20 mouse cellular contexts compared by ENCODE assay signal in genomic region chr8:88693376-88693775, GRCm38 (mm10). TPM values are rescaled to one million over a fixed set of nuclear protein-coding genes. Genes with fewer than 3 reads are reported as not detected.
A peak's percentile ranks its signal among the peaks of the same experiment; 100 is the strongest.
DNase-seq lines count a peak whose midpoint lies in the region; ATAC-seq and TF ChIP-seq lines count a peak whose summit lies in the region.
"Had no signal": no experiment of that assay in that cellular context is flagged by ENCODE, and none has a peak within 500 bp of the region (broad histone marks: within the 10 kb centered on the region; RNA-seq: fewer than 3 reads in every experiment).

No protein-coding gene starts in this region.

- H3K4me3 ChIP-seq in liver, postnatal 0 days (ENCODE audit: low read depth, low read length): no peak overlapping the region
- H3K4me3 ChIP-seq in liver, embryonic 12.5 days: no peak overlapping the region
- H3K4me3 ChIP-seq in limb, embryonic 10.5 days: no peak overlapping the region
- H3K4me3 ChIP-seq: embryonic facial prominence, embryonic 12.5 days; forebrain, embryonic 15.5 days; heart, embryonic 10.5 days; hindbrain, embryonic 13.5 days had no signal

- no peak for ATAC-seq in liver, postnatal 0 days
- ATAC-seq in liver, embryonic 12.5 days: no peak
- ATAC-seq: forebrain, embryonic 15.5 days; intestine, embryonic 16.5 days had no signal

- no peaks in the 10 kb centered on the region for H3K36me3 ChIP-seq in liver, postnatal 0 days (replicated peaks; ENCODE audit: insufficient read depth, low read length)
- H3K36me3 ChIP-seq in liver, embryonic 12.5 days: no peaks in the 10 kb centered on the region
- H3K36me3 ChIP-seq in limb, embryonic 10.5 days: no peaks in the 10 kb centered on the region
- H3K36me3 ChIP-seq: embryonic facial prominence, embryonic 12.5 days; forebrain, embryonic 15.5 days; heart, embryonic 10.5 days; hindbrain, embryonic 13.5 days had no signal

- no peak for TF ChIP-seq EP300 in liver, postnatal 0 days (IDR thresholded peaks at IDR 0.05; ENCODE audit: low read depth)

- no peak overlapping the region for H3K9ac ChIP-seq in liver, postnatal 0 days (replicated peaks)
- no peak overlapping the region for H3K9ac ChIP-seq in liver, embryonic 12.5 days
- H3K9ac ChIP-seq: embryonic facial prominence, embryonic 12.5 days; forebrain, embryonic 15.5 days; hindbrain, embryonic 13.5 days had no signal

- TF ChIP-seq CTCF in liver, postnatal 0 days (IDR thresholded peaks at IDR 0.05; ENCODE audit: low read depth): no peak

- H3K27ac ChIP-seq in liver, postnatal 0 days (ENCODE audit: low read depth): 0 out of 2 replicates have a peak overlapping the region, but pooled peaks have one; percentile 11
- H3K27ac ChIP-seq in liver, embryonic 12.5 days: no peak overlapping the region
- H3K27ac ChIP-seq in limb, embryonic 10.5 days: no peak overlapping the region
- H3K27ac ChIP-seq: embryonic facial prominence, embryonic 12.5 days; forebrain, embryonic 15.5 days; heart, embryonic 10.5 days; hindbrain, embryonic 13.5 days had no signal

- H3K9me3 ChIP-seq in liver, postnatal 0 days (ENCODE audit: low read length): no peaks in the 10 kb centered on the region
- H3K9me3 ChIP-seq in liver, embryonic 12.5 days (replicated peaks): no peaks in the 10 kb centered on the region
- H3K9me3 ChIP-seq in limb, embryonic 10.5 days (replicated peaks): no peaks in the 10 kb centered on the region
- H3K9me3 ChIP-seq: embryonic facial prominence, embryonic 12.5 days; forebrain, embryonic 15.5 days; heart, embryonic 10.5 days; hindbrain, embryonic 13.5 days had no signal

- DNase-seq in liver, postnatal 0 days: no peak
- peak; percentile 39 for DNase-seq in embryo, embryonic 11 days
- DNase-seq in limb, embryonic 10.5 days (ENCODE audit: low spot score): peak; percentile 61
- DNase-seq in frontal cortex, adult 2 months (ENCODE audit: extremely low spot score in 1 of 2, low spot score in 1 of 2): no peak
- no peak for DNase-seq in right cerebral cortex, adult 18-20 months
- DNase-seq: adrenal gland, adult 2 months; adrenal gland, postnatal 25 days; cerebellum, adult 18-20 months; cerebellum, postnatal 10 days; gastrocnemius, postnatal 36 days; heart, adult 18-20 months; heart, postnatal 10 days had no signal

- H3K4me2 ChIP-seq in liver, postnatal 0 days (ENCODE audit: low read depth, low read length): no peak overlapping the region
- no peak overlapping the region for H3K4me2 ChIP-seq in liver, embryonic 12.5 days
- H3K4me2 ChIP-seq: embryonic facial prominence, embryonic 12.5 days; forebrain, embryonic 15.5 days; hindbrain, embryonic 13.5 days had no signal

- peaks cover 12% of the 10 kb centered on the region for H3K4me1 ChIP-seq in liver, postnatal 0 days (ENCODE audit: insufficient read depth)
- peaks cover 26% of the 10 kb centered on the region for H3K4me1 ChIP-seq in liver, embryonic 12.5 days
- H3K4me1 ChIP-seq in limb, embryonic 10.5 days: peaks cover 45% of the 10 kb centered on the region

- 82% methylated on average over 4 of the region's 4 CpGs for WGBS in liver, postnatal 0 days (ENCODE audit: insufficient replicate concordance)
- 70% methylated on average over 4 of the region's 4 CpGs for WGBS in liver, embryonic 12.5 days (ENCODE audit: insufficient replicate concordance)
- 56% methylated on average over 4 of the region's 4 CpGs for WGBS in limb, embryonic 10.5 days

- no peaks in the 10 kb centered on the region for H3K27me3 ChIP-seq in liver, postnatal 0 days (ENCODE audit: insufficient read depth, low read length)
- peaks cover 13% of the 10 kb centered on the region; the same call in 1 of the 2 replicates for H3K27me3 ChIP-seq in liver, embryonic 12.5 days (replicated peaks)
- H3K27me3 ChIP-seq in limb, embryonic 10.5 days (ENCODE audit: low read depth, poor library complexity, severe bottlenecking): no peaks in the 10 kb centered on the region
- H3K27me3 ChIP-seq: CH12.LX; embryonic facial prominence, embryonic 12.5 days; forebrain, embryonic 15.5 days had no signal

RNA-seq across cellular contexts. Expression of gene Cyld, which starts 3.5 kb away (rescaled TPM):
- polyA plus RNA-seq in liver, postnatal 0 days (2015; fragmentation: Nextera tagmentation; extraction: Ambion mirVana): 3.7 and 4.6 TPM in 2 replicates
- polyA plus RNA-seq in liver, embryonic 12.5 days (2016; fragmentation: Nextera tagmentation; extraction: Ambion mirVana): 7.7 and 8.2 TPM in 2 replicates
- 8.2 and 13.4 TPM in 2 replicates for polyA plus RNA-seq in limb, embryonic 10.5 days (2016; fragmentation: Nextera tagmentation; extraction: Ambion mirVana)
- 27.0 and 29.2 TPM in 2 replicates for polyA plus RNA-seq in frontal cortex, adult 2 months (2012; rRNA removed)

RNA-seq across cellular contexts. Expression of gene Nod2, which starts 46.3 kb away (rescaled TPM):
- 0.07 and 0.08 TPM in 2 replicates for polyA plus RNA-seq in liver, postnatal 0 days (2015; fragmentation: Nextera tagmentation; extraction: Ambion mirVana)
- 0.05 and 0.06 TPM in 2 replicates for polyA plus RNA-seq in liver, embryonic 12.5 days (2016; fragmentation: Nextera tagmentation; extraction: Ambion mirVana)
- 0.10 and 0.18 TPM in 2 replicates for polyA plus RNA-seq in limb, embryonic 10.5 days (2016; fragmentation: Nextera tagmentation; extraction: Ambion mirVana)
- 0.17 and 0.18 TPM in 2 replicates for polyA plus RNA-seq in frontal cortex, adult 2 months (2012; rRNA removed)
- polyA plus RNA-seq: heart, embryonic 14.5 days had no signal

RNA-seq across cellular contexts. Expression of gene Snx20, which starts 57.4 kb away (rescaled TPM):
- polyA plus RNA-seq in liver, postnatal 0 days (2015; fragmentation: Nextera tagmentation; extraction: Ambion mirVana): 6.0 TPM in 2 replicates
- 2.6 and 2.7 TPM in 2 replicates for polyA plus RNA-seq in liver, embryonic 12.5 days (2016; fragmentation: Nextera tagmentation; extraction: Ambion mirVana)
- polyA plus RNA-seq in limb, embryonic 10.5 days (2016; fragmentation: Nextera tagmentation; extraction: Ambion mirVana): 0.31 and 0.63 TPM in 2 replicates
- polyA plus RNA-seq in frontal cortex, adult 2 months (2012; rRNA removed): 1.2 and 1.3 TPM in 2 replicates

Comparison
In these comparisons a context has a peak if more than half of its experiments do, and no peak if none do; other contexts are left out.
1. DNase-seq: peak in embryo, embryonic 11 days (single experiment) and limb, embryonic 10.5 days (single experiment); none in liver, postnatal 0 days (single experiment), frontal cortex, adult 2 months (0 of 2) and right cerebral cortex, adult 18-20 months (single experiment).